Mouse (Mus musculus) cortical plate, adult 2 months (tissue): ENCODE results near the gene Mad1l1.

ENCODE experiments used
- CTCF ChIP-seq: fragments of 200-500 bp; IDR thresholded peaks from 2 replicates; pipeline ENCODE4 v1.5.1; 2011; ENCODE audit warnings: mild to moderate bottlenecking, control low read depth, low read length; ENCODE audit not compliant: insufficient read depth; ENCODE audit errors: extremely low read depth
- POLR2A ChIP-seq: fragments of 200-500 bp; IDR thresholded peaks from 2 replicates; pipeline ENCODE4 v1.6.1; 2011; ENCODE audit warnings: mild to moderate bottlenecking, low read length, control low read depth; ENCODE audit not compliant: insufficient read depth; ENCODE audit errors: extremely low read depth

- TF ChIP-seq CTCF, result no peak
- TF ChIP-seq POLR2A, result no peak
These were observed 242.9 kb downstream of the Mad1l1 start for GRCm38 (mm10) chr5:140078406-140078805.
